Mouse (Mus musculus) brain, embryonic 14.5 days (tissue): ENCODE data around the gene Slc4a3.

Experiments used
- CTCF ChIP-seq: fragments of 200-500 bp; IDR thresholded peaks from 2 replicates; pipeline ENCODE4 v1.5.1; 2012; ENCODE audit warnings: inconsistent platforms, mild to moderate bottlenecking, moderate library complexity, borderline replicate concordance; ENCODE audit not compliant: insufficient read depth, insufficient read length; ENCODE audit errors: extremely low read depth
- POLR2A ChIP-seq: fragments of 200-500 bp; IDR thresholded peaks from 2 replicates; pipeline ENCODE4 v1.6.1; 2012; ENCODE audit warnings: mild to moderate bottlenecking, inconsistent platforms, borderline replicate concordance; ENCODE audit not compliant: poor library complexity, insufficient read depth, insufficient read length, severe bottlenecking; ENCODE audit errors: extremely low read depth

DNA sequence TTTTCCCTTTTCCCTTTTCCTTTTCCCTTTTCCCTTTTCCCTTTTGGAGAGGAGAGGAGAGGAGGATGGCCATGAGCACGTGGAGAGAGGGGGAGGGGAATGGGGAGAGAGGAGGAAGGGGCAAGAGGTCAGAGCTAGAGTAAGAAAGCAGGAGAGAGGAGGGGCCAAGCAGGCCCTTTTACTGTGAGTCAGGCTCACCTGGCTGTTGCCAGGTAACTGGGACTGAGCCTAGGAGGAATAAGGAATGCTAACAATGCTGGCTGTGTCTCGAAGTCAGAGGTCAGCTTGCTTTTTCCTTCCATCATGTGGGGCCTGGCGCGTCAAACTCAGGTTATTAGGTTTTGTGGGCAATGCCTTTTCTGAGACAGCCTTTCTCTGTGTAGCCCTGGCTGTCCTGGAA is 28.1 kb upstream of the Slc4a3 start:
- TF ChIP-seq CTCF (no peak), POLR2A (no peak)
